Mouse (Mus musculus) forebrain, embryonic 12.5 days (tissue): ENCODE results near the gene Car8. TPM values are rescaled to one million over a fixed set of nuclear protein-coding genes. Genes with fewer than 3 reads are reported as not detected.
A peak's percentile ranks its signal among the peaks of the same experiment; 100 is the strongest.

Source experiments
- ATAC-seq: fragments of 200-750 bp; cut with Nextera tagmentation; 2 replicates; pipeline ENCODE4 v1.8.0; 2017; ENCODE audit warnings: moderate TSS enrichment; ENCODE audit not compliant: low FRiP score
- H3K27ac ChIP-seq: fragments of 300-500 bp; sonication (generic); 2 replicates; pipeline ENCODE4 v1.5.1; 2016; ENCODE audit warnings: mild to moderate bottlenecking
- H3K27me3 ChIP-seq: fragments of 300-500 bp; sonication (generic); 2 replicates; pipeline ENCODE4 v1.6.1; 2016; ENCODE audit warnings: mild to moderate bottlenecking
- H3K36me3 ChIP-seq: fragments of 300-500 bp; sonication (generic); replicated peaks from 2 replicates; pipeline ENCODE4 v1.6.1; 2016; ENCODE audit warnings: mild to moderate bottlenecking
- H3K4me1 ChIP-seq: fragments of 300-500 bp; sonication (generic); 2 replicates; pipeline ENCODE4 v1.6.1; 2016
- H3K4me2 ChIP-seq: fragments of 300-500 bp; sonication (generic); 2 replicates; pipeline ENCODE4 v1.6.1; 2016; ENCODE audit warnings: mild to moderate bottlenecking, moderate library complexity
- H3K4me3 ChIP-seq: fragments of 300-500 bp; sonication (generic); replicated peaks from 2 replicates; pipeline ENCODE4 v1.5.1; 2016; ENCODE audit warnings: mild to moderate bottlenecking
- H3K9ac ChIP-seq: fragments of 300-500 bp; sonication (generic); 2 replicates; pipeline ENCODE4 v1.6.1; 2016; ENCODE audit warnings: mild to moderate bottlenecking
- H3K9me3 ChIP-seq: fragments of 300-500 bp; sonication (generic); 2 replicates; pipeline ENCODE4 v1.6.1; 2016
- WGBS: fragments of 180-500 bp; shearing (Covaris S2); methylation state at CpG from one replicate; pipeline ENCODE4 v1.1.7; 2016; 5-methylcytosine and 5-hydroxymethylcytosine counted together
- polyA plus RNA-seq: library from polyadenylated mRNA; unstranded; fragments of >200 nt; fragmentation: Nextera tagmentation; extraction: Ambion mirVana; gene quantifications from 2 replicates; pipeline ENCODE4 v1.2.1, GENCODE M21; 2016

The Car8 gene
- polyA plus RNA-seq, 1 experiment from 2014 or later = 1.4 TPM

GRCm38 (mm10) chr4:8218004-8218403, 20.8 kb downstream of the Car8 start:
- no peak for ATAC-seq
- WGBS = 86% methylated on average over 3 of the region's 3 CpGs
- Histone ChIP-seq H3K9ac (no peak overlapping the region), H3K4me2 (no peak overlapping the region), H3K27ac (no peak overlapping the region), H3K9me3 (no peaks in the 10 kb centered on the region), H3K36me3 (no peaks in the 10 kb centered on the region), H3K4me1 (peaks cover 7% of the 10 kb centered on the region; the same call in 1 of the 2 replicates), H3K27me3 (no peaks in the 10 kb centered on the region), H3K4me3 (no peak overlapping the region)

GRCm38 (mm10) chr4:8217272-8217671, 21.6 kb downstream of the Car8 start:
- Histone ChIP-seq H3K9ac (no peak overlapping the region), H3K27ac (no peak overlapping the region), H3K9me3 (no peaks in the 10 kb centered on the region), H3K27me3 (no peaks in the 10 kb centered on the region), H3K36me3 (no peaks in the 10 kb centered on the region), H3K4me3 (no peak overlapping the region), H3K4me2 (no peak overlapping the region), H3K4me1 (peaks cover 7% of the 10 kb centered on the region; the same call in 1 of the 2 replicates)
- 86% methylated on average over 5 of the region's 5 CpGs for WGBS
- ATAC-seq = no peak

GRCm38 (mm10) chr4:8216551-8216950, 22.3 kb downstream of the Car8 start:
- H3K27ac ChIP-seq = no peak overlapping the region
- no peak overlapping the region for H3K9ac ChIP-seq
- no peaks in the 10 kb centered on the region for H3K27me3 ChIP-seq
- no peak overlapping the region for H3K4me2 ChIP-seq
- ATAC-seq = 0 out of 2 replicates have a peak, but pooled peaks have one; percentile 46
- no peak overlapping the region for H3K4me3 ChIP-seq
- 29% methylated on average over 6 of the region's 6 CpGs for WGBS
- H3K4me1 ChIP-seq = peaks cover 7% of the 10 kb centered on the region; the same call in 1 of the 2 replicates
- H3K9me3 ChIP-seq = no peaks in the 10 kb centered on the region
- no peaks in the 10 kb centered on the region for H3K36me3 ChIP-seq

GRCm38 (mm10) chr4:8213661-8214060, 25.2 kb downstream of the Car8 start:
- no peaks in the 10 kb centered on the region for H3K9me3 ChIP-seq
- no peaks in the 10 kb centered on the region for H3K27me3 ChIP-seq
- H3K4me1 ChIP-seq = peaks cover 7% of the 10 kb centered on the region; the same call in 1 of the 2 replicates
- no peak for ATAC-seq
- H3K9ac ChIP-seq = no peak overlapping the region
- H3K4me3 ChIP-seq = no peak overlapping the region
- no peak overlapping the region for H3K4me2 ChIP-seq
- no peaks in the 10 kb centered on the region for H3K36me3 ChIP-seq
- H3K27ac ChIP-seq = no peak overlapping the region
- WGBS = 83% methylated on average over 2 of the region's 2 CpGs

- Histone ChIP-seq H3K4me2 (no peak overlapping the region), H3K9me3 (no peaks in the 10 kb centered on the region), H3K27ac (no peak overlapping the region), H3K9ac (no peak overlapping the region), H3K36me3 (no peaks in the 10 kb centered on the region), H3K4me1 (peaks cover 7% of the 10 kb centered on the region; the same call in 1 of the 2 replicates), H3K4me3 (no peak overlapping the region), H3K27me3 (no peaks in the 10 kb centered on the region)
- WGBS = 84% methylated on average over 8 of the region's 8 CpGs
- ATAC-seq = no peak
Observed at GRCm38 (mm10) chr4:8212873-8213569, 25.8 kb downstream of the Car8 start.

- Histone ChIP-seq H3K4me3 (no peak overlapping the region), H3K9me3 (no peaks in the 10 kb centered on the region), H3K27ac (no peak overlapping the region), H3K4me1 (no peaks in the 10 kb centered on the region), H3K36me3 (no peaks in the 10 kb centered on the region), H3K27me3 (no peaks in the 10 kb centered on the region), H3K9ac (no peak overlapping the region), H3K4me2 (no peak overlapping the region)
- WGBS = 93% methylated on average over 2 of the region's 2 CpGs
- ATAC-seq = no peak
Observed at GRCm38 (mm10) chr4:8210452-8210851, 28.4 kb downstream of the Car8 start.

- Histone ChIP-seq H3K36me3 (no peaks in the 10 kb centered on the region), H3K4me1 (no peaks in the 10 kb centered on the region), H3K27ac (no peak overlapping the region), H3K9ac (no peak overlapping the region), H3K4me3 (no peak overlapping the region), H3K27me3 (no peaks in the 10 kb centered on the region), H3K9me3 (no peaks in the 10 kb centered on the region), H3K4me2 (no peak overlapping the region)
- no peak for ATAC-seq
- 70% methylated on average over 1 of the region's 1 CpGs for WGBS
Observed at GRCm38 (mm10) chr4:8207924-8208323, 30.9 kb downstream of the Car8 start.

GRCm38 (mm10) chr4:8206918-8207573, 31.8 kb downstream of the Car8 start:
- no peaks in the 10 kb centered on the region for H3K9me3 ChIP-seq
- no peak overlapping the region for H3K4me2 ChIP-seq
- H3K36me3 ChIP-seq = no peaks in the 10 kb centered on the region
- no peak overlapping the region for H3K27ac ChIP-seq
- no peak overlapping the region for H3K4me3 ChIP-seq
- H3K9ac ChIP-seq = no peak overlapping the region
- WGBS = 85% methylated on average over 6 of the region's 6 CpGs
- no peaks in the 10 kb centered on the region for H3K4me1 ChIP-seq
- no peak for ATAC-seq
- no peaks in the 10 kb centered on the region for H3K27me3 ChIP-seq

GRCm38 (mm10) chr4:8205089-8205649, 33.7 kb downstream of the Car8 start:
- Histone ChIP-seq H3K4me2 (no peak overlapping the region), H3K4me1 (no peaks in the 10 kb centered on the region), H3K27ac (no peak overlapping the region), H3K9me3 (no peaks in the 10 kb centered on the region), H3K9ac (no peak overlapping the region), H3K4me3 (no peak overlapping the region), H3K36me3 (no peaks in the 10 kb centered on the region), H3K27me3 (no peaks in the 10 kb centered on the region)
- no peak for ATAC-seq
- 75% methylated on average over 4 of the region's 4 CpGs for WGBS

GRCm38 (mm10) chr4:8203367-8203766, 35.5 kb downstream of the Car8 start:
- Histone ChIP-seq H3K27ac (no peak overlapping the region), H3K4me3 (no peak overlapping the region), H3K9me3 (no peaks in the 10 kb centered on the region), H3K4me1 (no peaks in the 10 kb centered on the region), H3K9ac (no peak overlapping the region), H3K4me2 (no peak overlapping the region), H3K27me3 (no peaks in the 10 kb centered on the region), H3K36me3 (no peaks in the 10 kb centered on the region)
- WGBS = 34% methylated on average over 1 of the region's 1 CpGs
- no peak for ATAC-seq

- ATAC-seq = no peak
- no peak overlapping the region for H3K27ac ChIP-seq
- no peaks in the 10 kb centered on the region for H3K9me3 ChIP-seq
- 83% methylated on average over 2 of the region's 2 CpGs for WGBS
- no peak overlapping the region for H3K9ac ChIP-seq
- no peaks in the 10 kb centered on the region for H3K4me1 ChIP-seq
- H3K4me3 ChIP-seq = no peak overlapping the region
- no peaks in the 10 kb centered on the region for H3K36me3 ChIP-seq
- no peak overlapping the region for H3K4me2 ChIP-seq
- H3K27me3 ChIP-seq = no peaks in the 10 kb centered on the region
Observed at GRCm38 (mm10) chr4:8201631-8202030, 37.2 kb downstream of the Car8 start.

- WGBS = 84% methylated on average over 5 of the region's 5 CpGs
- Histone ChIP-seq H3K9ac (no peak overlapping the region), H3K4me1 (no peaks in the 10 kb centered on the region), H3K27me3 (no peaks in the 10 kb centered on the region), H3K27ac (no peak overlapping the region), H3K4me3 (no peak overlapping the region), H3K9me3 (no peaks in the 10 kb centered on the region), H3K36me3 (no peaks in the 10 kb centered on the region), H3K4me2 (no peak overlapping the region)
- no peak for ATAC-seq
Observed at GRCm38 (mm10) chr4:8200081-8200480, 38.8 kb downstream of the Car8 start.
